Mouse (Mus musculus) ovary, adult 18-20 months (tissue): ENCODE data around the gene Mrpl4.
"Not testable (repeated sequence)": the region's sequence is repeated elsewhere in the genome, so short reads cannot be mapped to it uniquely, and the experiment has no call there.

ENCODE experiments used
- DNase-seq: peaks from one replicate; pipeline ENCODE4 v3.0.0; 2022; ENCODE audit warnings: low spot score, mixed read lengths

Gene Mrpl4

GRCm38 (mm10) chr9:21041308-21041707, 38.8 kb downstream of the Mrpl4 start:
- no peak for DNase-seq

GRCm38 (mm10) chr9:21043563-21043962, 41.0 kb downstream of the Mrpl4 start:
- DNase-seq = no peak

- DNase-seq = not testable (repeated sequence)
Measured at GRCm38 (mm10) chr9:21044785-21045184, 42.2 kb downstream of the Mrpl4 start.

- DNase-seq = no peak
Measured at GRCm38 (mm10) chr9:21045235-21045634, 42.7 kb downstream of the Mrpl4 start.

GRCm38 (mm10) chr9:21051578-21051977, 49.0 kb downstream of the Mrpl4 start:
- DNase-seq = no peak
